Mouse (Mus musculus): ENCODE measurements at regions not wholly inside any gene's neighbourhood (a gene's known extent, or its start where the extent isn't known, plus 50 kb on each side); places are given as distances from the start of the nearest gene placed in this dataset.

DNA sequence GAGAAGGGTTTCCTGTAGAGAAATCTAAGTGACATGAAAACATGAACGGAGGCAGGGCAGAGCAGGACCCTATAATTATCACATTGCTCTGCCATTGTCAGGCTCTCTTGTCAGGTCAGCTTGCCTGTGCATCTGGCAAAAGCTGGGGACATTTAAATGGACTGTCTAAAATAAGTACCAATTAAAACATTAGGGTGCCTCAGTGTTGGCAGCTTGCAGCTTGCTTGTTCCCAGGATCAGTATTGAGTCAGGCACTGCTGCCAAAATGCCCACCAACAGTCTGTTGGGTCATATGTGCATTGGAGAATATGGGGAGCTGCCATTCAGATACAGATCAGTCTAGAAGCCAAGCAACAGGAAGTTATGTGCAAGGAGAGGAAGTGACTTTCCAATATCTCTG, 349.5 kb upstream of the B3gat1 start:
- peak; percentile 73 to 82 for DNase-seq

DNA sequence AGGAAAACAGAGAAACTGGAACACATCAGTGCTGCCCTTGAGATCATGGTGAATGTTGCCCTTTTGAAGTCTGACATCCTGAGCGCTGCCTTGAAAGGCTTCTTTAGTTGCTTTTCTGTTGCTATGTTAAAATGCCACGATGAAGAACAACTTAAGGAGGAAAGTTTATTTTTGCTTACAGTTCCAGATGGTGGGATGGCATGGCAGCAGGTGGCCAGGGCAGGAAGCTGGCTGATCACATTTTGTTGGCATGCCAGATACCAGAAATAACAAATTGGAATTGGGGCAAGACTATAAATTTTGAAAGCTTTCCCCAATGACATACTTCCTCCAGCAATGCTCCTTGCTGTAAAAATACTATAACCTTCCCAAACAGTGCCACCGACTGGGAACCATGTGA, 334.9 kb upstream of the B3gat1 start:
- no peak for DNase-seq

DNA sequence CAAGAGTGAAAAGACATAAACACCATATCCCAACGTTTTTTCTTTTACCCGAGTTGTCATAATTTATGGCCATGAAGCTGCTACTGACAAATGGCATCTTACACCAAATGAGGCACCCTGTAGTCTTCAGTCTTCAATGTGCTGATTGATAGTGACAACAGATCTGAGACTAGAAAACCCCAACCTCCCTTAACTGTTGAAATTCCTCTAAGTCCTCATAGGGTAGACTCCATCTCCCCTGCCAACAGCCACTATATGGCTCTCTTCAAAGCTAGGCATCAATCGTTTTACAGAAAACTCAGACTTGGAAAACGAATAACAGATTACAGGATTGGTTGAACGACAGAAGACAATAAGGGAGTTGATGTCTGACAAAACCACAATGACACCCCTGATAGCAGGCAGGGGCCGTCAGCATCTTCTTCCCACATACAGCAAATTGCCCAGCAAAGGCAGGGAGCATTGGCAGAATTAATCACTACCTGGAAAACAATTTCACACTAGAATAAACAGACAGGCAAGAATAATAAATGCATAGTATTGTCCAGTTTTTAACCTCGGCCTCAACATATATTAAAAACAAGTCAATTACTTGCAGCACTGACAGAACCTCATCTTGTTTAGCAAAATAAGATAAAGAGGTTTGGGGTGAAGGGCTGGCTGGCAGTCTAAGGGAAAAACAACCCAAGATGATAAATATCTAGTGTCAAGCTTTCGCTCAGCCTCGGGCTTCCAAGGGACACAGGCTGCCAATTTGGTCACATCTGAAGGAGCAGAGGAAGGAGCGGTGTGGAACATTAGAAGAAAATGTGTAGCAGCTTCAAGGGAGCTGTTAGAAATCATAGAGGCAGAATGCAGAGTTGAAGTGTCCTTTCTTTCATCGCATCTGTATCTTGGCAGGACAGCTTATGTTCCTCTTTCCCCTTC, 310.4 kb upstream of the B3gat1 start:
- no peak for DNase-seq

DNA sequence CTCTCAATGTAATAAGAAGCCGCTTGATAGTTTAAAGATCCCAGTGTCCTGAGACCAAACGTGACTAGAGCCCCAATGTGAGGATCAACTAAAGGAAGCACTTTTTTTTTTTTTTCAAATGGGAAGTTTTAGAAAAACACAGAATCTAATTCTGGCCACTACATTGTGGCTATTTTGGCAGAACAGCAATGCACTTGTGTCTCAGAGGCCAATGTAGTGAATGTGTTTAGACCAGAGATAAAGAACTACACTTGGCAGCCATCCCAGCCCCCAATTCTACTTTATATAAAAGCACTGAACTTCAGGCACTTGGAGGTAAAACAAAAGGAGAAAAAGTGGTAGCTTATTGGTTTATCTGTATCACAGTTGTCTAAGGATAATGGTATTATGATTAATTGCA, 298.0 kb upstream of the B3gat1 start:
- no peak for DNase-seq

GRCm38 (mm10) chr9:26437244-26437643, 296.3 kb upstream of the B3gat1 start:
- no peak for DNase-seq

- DNase-seq = no peak
Observed at GRCm38 (mm10) chr9:26453924-26454323, 279.6 kb upstream of the B3gat1 start.

- DNase-seq = no peak
Observed at GRCm38 (mm10) chr9:26461081-26461480, 272.4 kb upstream of the B3gat1 start.

- DNase-seq = no peak
Observed at GRCm38 (mm10) chr9:26470694-26471392, 262.7 kb upstream of the B3gat1 start.

DNA sequence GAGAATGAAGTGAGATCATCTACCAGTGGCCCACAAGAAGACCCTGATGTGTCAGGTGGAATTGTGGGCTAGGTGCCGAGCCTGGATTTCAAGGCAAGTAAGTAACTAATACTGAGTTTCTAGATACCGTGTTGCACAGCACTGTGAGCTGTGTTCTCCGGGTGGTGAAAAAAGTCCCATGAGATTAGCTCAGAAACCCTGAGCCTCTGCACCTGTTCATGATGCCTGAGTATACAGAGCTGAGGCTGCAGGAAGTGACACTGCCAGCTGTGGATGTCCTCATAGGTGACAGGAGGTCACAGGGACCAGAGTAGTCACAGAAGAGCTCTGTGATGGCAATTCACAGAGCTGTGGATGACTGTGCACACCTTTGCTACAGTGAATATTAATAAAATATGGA, 257.2 kb upstream of the B3gat1 start:
- DNase-seq = no peak

GRCm38 (mm10) chr9:26480881-26481280, 252.6 kb upstream of the B3gat1 start:
- DNase-seq = peak; percentile 40 to 56

DNA sequence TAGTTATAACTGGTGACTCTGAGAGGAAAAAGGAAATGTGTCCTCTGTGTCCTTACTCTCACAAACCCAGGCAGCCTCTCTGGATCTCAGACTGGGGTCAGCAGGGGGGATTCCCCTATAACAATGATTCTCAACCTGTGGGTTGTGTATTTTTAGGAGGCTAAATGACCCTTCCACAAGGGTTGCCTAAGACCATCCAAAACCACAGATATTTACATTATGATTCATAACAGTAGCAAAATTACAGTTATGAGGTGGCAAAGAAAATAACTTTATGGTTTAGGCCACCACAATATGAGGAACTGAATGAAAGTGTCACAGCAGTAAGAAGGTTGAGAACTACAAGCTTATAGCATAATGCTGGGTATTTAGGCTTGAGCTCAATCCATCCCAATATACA, 251.6 kb upstream of the B3gat1 start:
- DNase-seq = no peak

GRCm38 (mm10) chr9:26493740-26494139, 239.8 kb upstream of the B3gat1 start:
- no peak for DNase-seq

DNA sequence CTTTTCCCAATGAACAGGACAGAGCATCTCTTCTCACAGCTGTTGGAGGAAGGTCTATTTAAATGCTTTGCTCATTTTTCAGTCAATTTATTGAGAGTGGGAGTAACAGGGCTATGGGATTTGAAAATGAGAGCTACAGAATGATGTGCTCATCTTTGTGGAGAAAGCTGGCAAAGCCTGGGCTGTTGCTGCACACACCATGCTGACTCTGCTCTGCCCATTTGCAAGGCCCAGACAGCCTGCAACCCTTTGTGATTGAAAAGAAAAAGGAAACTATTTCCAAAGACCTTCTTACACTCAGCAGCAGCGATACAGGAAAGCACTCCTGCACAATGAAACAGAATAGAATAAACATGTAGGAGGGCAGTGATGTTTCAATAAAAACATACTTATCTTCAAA, 231.5 kb upstream of the B3gat1 start:
- no peak for DNase-seq

- DNase-seq = peak; percentile 24 to 39
Observed at GRCm38 (mm10) chr9:26505941-26506340, 227.6 kb upstream of the B3gat1 start.

DNA sequence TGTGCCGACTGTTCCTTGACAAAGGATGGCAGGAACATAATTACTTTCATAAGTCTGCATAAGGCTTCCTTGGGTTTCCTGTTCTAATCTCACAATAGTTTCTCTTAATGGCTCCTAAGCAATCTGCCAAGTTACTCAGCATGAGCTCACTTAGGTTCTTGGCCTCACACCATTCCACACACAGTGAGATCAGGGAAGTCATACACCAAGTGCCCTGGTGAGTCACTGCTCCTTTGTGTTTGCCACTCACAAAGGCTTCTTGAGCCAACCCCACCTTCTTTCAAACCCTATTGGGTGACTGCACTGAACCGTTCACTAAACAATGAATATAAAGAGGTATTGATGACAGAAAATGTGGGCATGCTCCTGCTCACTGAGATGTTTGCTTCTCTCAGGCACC, 214.9 kb upstream of the B3gat1 start:
- no peak for DNase-seq

DNA sequence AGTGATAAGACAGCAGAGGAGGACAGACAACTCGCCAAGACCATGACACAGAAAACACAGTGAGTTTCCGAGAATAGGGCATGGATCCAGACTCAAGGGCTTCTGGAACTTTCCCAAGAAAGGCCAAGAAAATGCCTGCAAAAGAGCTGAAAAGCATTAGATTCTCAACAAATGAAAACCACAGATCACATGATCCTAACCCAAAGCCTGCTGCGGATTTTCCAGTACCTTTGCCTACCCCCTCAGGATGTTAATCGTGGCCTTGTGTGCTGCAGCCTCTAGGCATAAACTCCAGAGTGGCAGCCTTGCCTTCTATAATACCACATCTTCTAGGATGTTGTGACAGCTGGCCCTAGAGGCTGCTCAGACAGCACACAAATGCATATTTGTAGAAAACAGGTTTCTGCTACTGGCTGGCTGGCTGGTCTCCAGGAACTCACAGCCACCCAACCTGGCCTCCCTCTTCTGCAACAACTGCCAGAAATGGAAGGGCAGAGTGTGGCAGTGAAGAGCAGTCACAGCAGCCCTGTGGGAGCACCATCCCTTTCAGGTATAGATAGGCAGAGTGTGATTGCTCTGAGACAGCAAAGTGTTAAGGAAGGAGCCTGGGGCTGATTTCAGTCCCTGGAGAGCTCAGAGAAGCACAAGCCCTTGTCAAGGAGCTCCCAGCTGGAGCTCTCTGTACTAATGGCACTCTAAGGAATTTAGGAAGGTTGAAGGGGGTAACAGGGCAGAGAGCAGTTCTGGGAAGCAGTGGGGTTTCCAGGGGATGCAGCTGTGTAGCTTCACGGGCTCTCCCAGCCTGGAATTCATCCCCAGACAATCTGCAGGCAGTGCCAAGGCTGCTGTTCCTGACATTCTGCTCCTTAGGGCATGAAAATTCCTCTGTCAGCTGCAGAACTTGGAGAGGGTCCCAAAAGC, 213.7 kb upstream of the B3gat1 start:
- peak; percentile 41 to 45 for DNase-seq

DNA sequence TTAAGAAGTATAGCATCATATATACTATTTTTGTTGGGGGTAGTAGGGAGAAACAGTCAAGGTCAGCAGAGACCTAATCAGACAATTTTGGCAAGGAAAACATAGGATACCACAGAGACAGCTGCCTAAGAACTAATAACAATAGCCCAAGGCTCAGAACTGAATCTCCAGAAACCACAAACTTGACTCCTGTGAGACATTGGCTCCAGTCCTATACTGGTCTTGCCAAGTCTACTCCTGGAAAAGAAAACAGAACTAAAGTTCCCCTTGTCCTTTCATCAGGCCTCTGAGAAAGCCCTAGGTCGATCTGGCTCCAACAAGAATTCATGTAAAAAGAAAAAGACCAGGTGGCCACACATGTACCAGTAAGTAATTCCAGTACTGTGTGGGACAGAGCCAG, 209.4 kb upstream of the B3gat1 start:
- no peak for DNase-seq

DNA sequence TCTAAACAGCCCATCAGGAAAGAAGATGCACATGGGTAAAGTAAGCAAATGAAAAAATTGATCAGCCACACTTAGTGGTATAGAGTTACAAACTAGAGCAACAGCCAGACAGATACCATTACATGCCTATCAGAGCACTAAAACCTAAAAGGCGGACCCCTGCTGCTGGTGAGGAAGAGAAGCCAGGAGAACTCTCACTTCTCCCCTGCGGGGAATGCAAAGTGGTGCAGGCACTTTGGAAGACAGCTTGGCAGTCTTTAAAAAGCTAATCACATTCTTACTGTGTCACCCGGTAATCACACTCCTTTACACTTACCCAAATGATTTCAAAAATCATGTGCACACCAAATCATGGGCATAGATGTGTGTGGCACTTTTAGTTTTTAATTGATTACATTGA, 204.8 kb upstream of the B3gat1 start:
- no peak for DNase-seq

DNA sequence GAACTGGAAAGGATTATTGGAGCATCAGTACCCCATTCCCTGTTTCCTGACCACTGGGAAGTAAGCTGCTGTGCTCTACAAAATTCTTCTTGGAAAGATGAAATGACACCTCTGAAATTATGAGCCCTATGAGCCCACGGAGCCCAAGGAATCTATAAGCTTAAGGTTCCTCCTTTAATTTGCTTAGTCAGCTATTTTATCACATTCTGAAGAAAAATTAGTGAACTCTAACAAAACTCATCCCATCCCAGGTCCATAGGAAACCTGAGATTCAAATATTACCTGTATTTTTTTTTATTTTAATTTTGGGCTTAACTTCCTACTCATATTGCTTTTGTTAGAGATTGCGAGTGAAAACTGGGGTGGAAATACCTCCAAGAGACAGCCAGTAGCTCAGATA, 194.5 kb upstream of the B3gat1 start:
- no peak for DNase-seq

DNA sequence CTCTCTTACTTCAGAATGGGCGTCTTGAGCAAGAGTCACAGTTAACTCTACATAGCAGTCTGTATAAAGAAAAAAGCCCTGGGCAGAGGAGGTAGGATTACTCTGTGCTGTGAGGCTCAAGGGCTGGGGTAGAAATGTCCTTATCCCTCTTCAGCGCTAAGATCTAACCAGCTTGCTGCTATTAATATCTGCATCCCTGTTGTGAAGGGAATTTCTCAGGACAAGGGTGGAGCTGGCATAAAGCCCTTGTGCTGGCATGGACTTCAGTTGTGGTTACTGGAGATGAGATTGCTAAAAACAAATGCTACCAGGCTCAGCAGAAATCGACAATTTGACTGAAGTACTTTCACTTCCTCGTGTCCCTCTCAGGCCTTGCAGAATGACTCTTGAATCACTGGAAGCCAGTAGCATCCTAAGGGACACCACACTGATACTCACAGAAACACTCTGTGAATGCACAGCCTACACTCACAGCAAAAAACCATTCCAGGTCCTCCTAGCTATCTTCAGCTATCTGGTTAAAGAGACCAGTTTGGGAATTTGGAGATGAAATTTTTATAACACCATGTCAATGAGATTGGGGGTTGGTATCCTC, 185.1 kb upstream of the B3gat1 start:
- DNase-seq = peak; percentile 86 to 88

- DNase-seq = peak; percentile 83 to 91
Observed at GRCm38 (mm10) chr9:26549118-26549517, 184.4 kb upstream of the B3gat1 start.

GRCm38 (mm10) chr9:26549551-26549950, 184.0 kb upstream of the B3gat1 start:
- DNase-seq = peak in 1 of 2 experiments; percentile 26

DNA sequence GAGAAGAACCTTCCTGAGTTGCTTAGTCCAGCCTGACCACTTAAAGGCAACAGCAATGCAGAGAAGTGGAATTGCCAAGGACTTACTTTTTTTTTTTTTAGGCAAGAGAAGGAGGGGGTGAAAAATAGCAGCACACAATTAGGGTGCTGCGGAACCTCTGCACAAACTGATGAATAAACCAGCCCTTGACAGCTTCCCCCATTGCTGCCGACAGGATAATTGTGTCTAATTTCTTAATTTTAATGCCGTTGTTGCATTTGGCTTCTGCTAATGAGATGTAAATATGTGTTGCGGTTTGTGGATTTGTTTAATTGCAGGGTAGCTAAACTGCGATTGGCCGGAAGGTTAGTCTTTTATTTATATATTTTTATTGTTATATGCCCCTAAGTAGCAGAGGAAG, 157.5 kb upstream of the B3gat1 start:
- DNase-seq = no peak

Data from cerebellum, postnatal 14 days (tissue).